Mouse (Mus musculus): ENCODE results near the gene Ttk. TPM values are rescaled to one million over a fixed set of nuclear protein-coding genes. Genes with fewer than 3 reads are reported as not detected.

Ttk gene
- polyA plus RNA-seq, 1 experiment, result 0.37 TPM

GRCm38 (mm10) chr9:83819188-83819587, 15.3 kb upstream of the Ttk start:
- TF ChIP-seq FLI1 (IDR thresholded peaks at IDR 0.05; ENCODE audit: low read length) (no peak), GATA1 (IDR thresholded peaks at IDR 0.05; ENCODE audit: borderline replicate concordance, low read length) (no peak)

GRCm38 (mm10) chr9:83820976-83821375, 13.5 kb upstream of the Ttk start:
- TF ChIP-seq GATA1 (IDR thresholded peaks at IDR 0.05; ENCODE audit: borderline replicate concordance, low read length) (no peak), FLI1 (IDR thresholded peaks at IDR 0.05; ENCODE audit: low read length) (no peak)

More at GRCm38 (mm10) chr9:83819188-83819587, 15.3 kb upstream of the Ttk start:
- no peaks in the 10 kb centered on the region for H3K36me3 ChIP-seq (replicated peaks; ENCODE audit: low read length)
- no peaks in the 10 kb centered on the region for H3K9me3 ChIP-seq
- H3K27me3 ChIP-seq (replicated peaks), result peaks cover 1% of the 10 kb centered on the region
- H3K4me3 ChIP-seq (replicated peaks), result no peak overlapping the region
- no peaks in the 10 kb centered on the region for H3K4me1 ChIP-seq

GRCm38 (mm10) chr9:83822925-83823324, 11.6 kb upstream of the Ttk start:
- no peak overlapping the region for H3K4me3 ChIP-seq (replicated peaks)
- no peaks in the 10 kb centered on the region for H3K4me1 ChIP-seq
- peaks cover 1% of the 10 kb centered on the region for H3K27me3 ChIP-seq (replicated peaks)
- H3K9me3 ChIP-seq, result peaks cover 5% of the 10 kb centered on the region; the same call in 1 of the 2 replicates
- H3K36me3 ChIP-seq (replicated peaks; ENCODE audit: low read length), result no peaks in the 10 kb centered on the region
- TF ChIP-seq GATA1 (IDR thresholded peaks at IDR 0.05; ENCODE audit: borderline replicate concordance, low read length) (no peak), FLI1 (IDR thresholded peaks at IDR 0.05; ENCODE audit: low read length) (no peak)

More at GRCm38 (mm10) chr9:83820976-83821375, 13.5 kb upstream of the Ttk start:
- peaks cover 5% of the 10 kb centered on the region; the same call in 1 of the 2 replicates for H3K9me3 ChIP-seq
- peaks cover 1% of the 10 kb centered on the region for H3K27me3 ChIP-seq (replicated peaks)
- H3K4me3 ChIP-seq (replicated peaks), result no peak overlapping the region
- no peaks in the 10 kb centered on the region for H3K36me3 ChIP-seq (replicated peaks; ENCODE audit: low read length)
- H3K4me1 ChIP-seq, result no peaks in the 10 kb centered on the region

- no peaks in the 10 kb centered on the region for H3K27me3 ChIP-seq (replicated peaks)
- peaks cover 29% of the 10 kb centered on the region for H3K4me1 ChIP-seq
- H3K36me3 ChIP-seq (replicated peaks; ENCODE audit: low read length), result no peaks in the 10 kb centered on the region
- H3K4me3 ChIP-seq (replicated peaks), result no peak overlapping the region
- TF ChIP-seq GATA1 (IDR thresholded peaks at IDR 0.05; ENCODE audit: borderline replicate concordance, low read length) (no peak), FLI1 (IDR thresholded peaks at IDR 0.05; ENCODE audit: low read length) (no peak)
- H3K9me3 ChIP-seq, result peaks cover 5% of the 10 kb centered on the region; the same call in 1 of the 2 replicates
Observed at GRCm38 (mm10) chr9:83829896-83830295, 4.6 kb upstream of the Ttk start.

GRCm38 (mm10) chr9:83831152-83831551, 3.3 kb upstream of the Ttk start:
- no peaks in the 10 kb centered on the region for H3K9me3 ChIP-seq
- no peaks in the 10 kb centered on the region for H3K27me3 ChIP-seq (replicated peaks)
- peak overlapping the region; percentile 67 for H3K4me3 ChIP-seq (replicated peaks)

GRCm38 (mm10) chr9:83834748-83835313, 342 bp downstream of the Ttk start:
- TF ChIP-seq FLI1 (IDR thresholded peaks at IDR 0.05; ENCODE audit: low read length) (no peak), GATA1 (IDR thresholded peaks at IDR 0.05; ENCODE audit: borderline replicate concordance, low read length) (no peak)
- H3K4me3 ChIP-seq (replicated peaks), result peak overlapping the region; percentile 98
- H3K4me1 ChIP-seq, result peaks cover 45% of the 10 kb centered on the region
- H3K27me3 ChIP-seq (replicated peaks), result no peaks in the 10 kb centered on the region
- H3K36me3 ChIP-seq (replicated peaks; ENCODE audit: low read length), result peaks cover 10% of the 10 kb centered on the region
- H3K9me3 ChIP-seq, result no peaks in the 10 kb centered on the region

More at GRCm38 (mm10) chr9:83831152-83831551, 3.3 kb upstream of the Ttk start:
- TF ChIP-seq GATA1 (IDR thresholded peaks at IDR 0.05; ENCODE audit: borderline replicate concordance, low read length) (no peak), FLI1 (IDR thresholded peaks at IDR 0.05; ENCODE audit: low read length) (no peak)
- Histone ChIP-seq H3K4me1 (peaks cover 36% of the 10 kb centered on the region), H3K36me3 (replicated peaks; ENCODE audit: low read length) (no peaks in the 10 kb centered on the region)

- no peak overlapping the region for H3K4me3 ChIP-seq (replicated peaks)
- no peak for TF ChIP-seq GATA1 (IDR thresholded peaks at IDR 0.05; ENCODE audit: borderline replicate concordance, low read length)
- TF ChIP-seq FLI1 (IDR thresholded peaks at IDR 0.05; ENCODE audit: low read length), result no peak
- peaks cover 70% of the 10 kb centered on the region for H3K36me3 ChIP-seq (replicated peaks; ENCODE audit: low read length)
- H3K27me3 ChIP-seq (replicated peaks), result no peaks in the 10 kb centered on the region
- no peaks in the 10 kb centered on the region for H3K4me1 ChIP-seq
- no peaks in the 10 kb centered on the region for H3K9me3 ChIP-seq
Observed at GRCm38 (mm10) chr9:83852464-83852863, 18.0 kb downstream of the Ttk start.

GRCm38 (mm10) chr9:83865165-83865564, 30.7 kb downstream of the Ttk start:
- no peaks in the 10 kb centered on the region for H3K9me3 ChIP-seq
- no peaks in the 10 kb centered on the region for H3K27me3 ChIP-seq (replicated peaks)
- no peaks in the 10 kb centered on the region for H3K4me1 ChIP-seq
- H3K36me3 ChIP-seq (replicated peaks; ENCODE audit: low read length), result peaks cover 89% of the 10 kb centered on the region
- TF ChIP-seq GATA1 (IDR thresholded peaks at IDR 0.05; ENCODE audit: borderline replicate concordance, low read length), result no peak
- TF ChIP-seq FLI1 (IDR thresholded peaks at IDR 0.05; ENCODE audit: low read length), result no peak
- H3K4me3 ChIP-seq (replicated peaks), result no peak overlapping the region

- Histone ChIP-seq H3K36me3 (replicated peaks; ENCODE audit: low read length) (no peaks in the 10 kb centered on the region), H3K9me3 (peaks cover 3% of the 10 kb centered on the region; the same call in 1 of the 2 replicates), H3K27me3 (replicated peaks) (no peaks in the 10 kb centered on the region), H3K4me3 (replicated peaks) (no peak overlapping the region), H3K4me1 (no peaks in the 10 kb centered on the region)
- TF ChIP-seq GATA1 (IDR thresholded peaks at IDR 0.05; ENCODE audit: borderline replicate concordance, low read length) (no peak), FLI1 (IDR thresholded peaks at IDR 0.05; ENCODE audit: low read length) (no peak)
Observed at GRCm38 (mm10) chr9:83882191-83882590, 47.7 kb downstream of the Ttk start.

- no peak overlapping the region for H3K4me3 ChIP-seq (replicated peaks)
- no peaks in the 10 kb centered on the region for H3K9me3 ChIP-seq
- H3K36me3 ChIP-seq (replicated peaks; ENCODE audit: low read length), result no peaks in the 10 kb centered on the region
- TF ChIP-seq FLI1 (IDR thresholded peaks at IDR 0.05; ENCODE audit: low read length), result no peak
- no peak for TF ChIP-seq GATA1 (IDR thresholded peaks at IDR 0.05; ENCODE audit: borderline replicate concordance, low read length)
- peaks cover 3% of the 10 kb centered on the region for H3K27me3 ChIP-seq (replicated peaks)
- no peaks in the 10 kb centered on the region for H3K4me1 ChIP-seq
Observed at GRCm38 (mm10) chr9:83886149-83886548, 51.7 kb downstream of the Ttk start.
